Mouse (Mus musculus): ENCODE measurements around the gene Six6. TPM values are rescaled to one million over a fixed set of nuclear protein-coding genes. Genes with fewer than 3 reads are reported as not detected.

The Six6 gene
- 1.1 and 4.3 TPM in 2 replicates for polyA plus RNA-seq (2015; fragmentation: Nextera tagmentation; extraction: Ambion mirVana)

GRCm38 (mm10) chr12:72939616-72940015 lies at the start of gene Six6:
Six6 (plus strand) TSS chr12:72939892.
- no peak for ATAC-seq (replicated peaks)
- WGBS, result under 1% methylated on average over 28 of the region's 28 CpGs
- no peaks in the 10 kb centered on the region for H3K9me3 ChIP-seq
- peak within 1 kb of the TSS; percentile 14; the same call in 1 of the 2 replicates for H3K4me2 ChIP-seq (replicated peaks)
- peaks cover 88% of the 10 kb centered on the region for H3K27me3 ChIP-seq
- H3K4me3 ChIP-seq, result peak within 1 kb of the TSS; percentile 21
- H3K27ac ChIP-seq (replicated peaks), result no peak within 1 kb of the TSS
- no peak within 1 kb of the TSS for H3K9ac ChIP-seq (replicated peaks)
- peaks cover 9% of the 10 kb centered on the region for H3K4me1 ChIP-seq
- H3K36me3 ChIP-seq, result no peaks in the 10 kb centered on the region

DNA sequence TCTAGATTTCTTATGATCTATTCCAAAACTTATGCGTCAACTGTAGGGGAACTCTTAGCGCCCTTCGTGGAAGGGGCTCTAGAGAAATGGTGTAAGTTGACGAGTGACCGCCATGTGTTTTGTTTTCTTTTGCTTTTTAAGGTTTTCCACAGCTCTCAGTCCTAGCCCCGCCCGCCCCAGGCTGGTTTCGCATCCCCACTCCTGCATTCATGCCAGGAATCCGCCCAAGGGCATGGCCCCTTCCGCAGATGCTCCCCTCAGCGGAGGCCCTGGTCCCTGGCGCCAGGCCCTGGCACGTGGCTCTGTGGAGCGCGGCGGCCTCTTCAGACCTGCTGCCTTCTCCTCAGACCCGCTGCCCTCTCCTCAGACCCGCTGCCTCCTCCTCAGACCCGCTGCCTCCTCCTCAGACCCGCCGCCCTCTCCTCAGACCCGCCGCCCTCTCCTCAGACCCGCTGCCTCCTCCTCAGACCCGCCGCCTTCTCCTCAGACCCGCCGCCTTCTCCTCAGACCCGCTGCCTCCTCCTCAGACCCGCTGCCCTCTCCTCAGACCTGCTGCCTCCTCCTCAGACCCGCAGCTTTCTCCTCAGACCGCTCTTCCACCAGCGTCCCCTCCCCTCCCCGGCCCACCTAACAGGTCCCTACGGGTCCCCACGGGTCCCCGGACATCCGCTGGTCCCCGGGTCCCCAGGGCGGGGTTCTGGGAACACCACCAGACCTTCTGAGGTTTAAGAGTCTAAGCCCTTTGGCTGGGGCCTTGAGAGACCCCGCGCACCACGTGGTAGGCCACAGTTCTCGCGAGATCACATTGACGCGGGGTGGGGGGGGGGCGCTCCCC lies 22.3 kb upstream of the Six6 start:
- Histone ChIP-seq H3K27me3 (peaks cover 5% of the 10 kb centered on the region; the same call in 1 of the 2 replicates), H3K27ac (replicated peaks) (no peak overlapping the region), H3K9me3 (no peaks in the 10 kb centered on the region), H3K4me3 (peak overlapping the region; percentile 37), H3K36me3 (no peaks in the 10 kb centered on the region), H3K4me1 (0 out of 2 replicates have a peak, but pooled peaks cover 5% of the 10 kb centered on the region), H3K4me2 (replicated peaks) (peak overlapping the region; percentile 48), H3K9ac (replicated peaks) (peak overlapping the region; percentile 29; the same call in 1 of the 2 replicates)
- 21% methylated on average over 48 of the region's 48 CpGs for WGBS
- ATAC-seq (replicated peaks), result no peak; the same call in 1 of the 2 replicates

GRCm38 (mm10) chr12:72936751-72937150 lies 2.9 kb upstream of the Six6 start:
- no peaks in the 10 kb centered on the region for H3K9me3 ChIP-seq
- no peak overlapping the region for H3K4me3 ChIP-seq
- H3K4me1 ChIP-seq, result peaks cover 9% of the 10 kb centered on the region
- peaks cover 68% of the 10 kb centered on the region for H3K27me3 ChIP-seq
- no peak overlapping the region for H3K27ac ChIP-seq (replicated peaks)
- H3K9ac ChIP-seq (replicated peaks), result no peak overlapping the region
- no peak overlapping the region for H3K4me2 ChIP-seq (replicated peaks)
- no peaks in the 10 kb centered on the region for H3K36me3 ChIP-seq
- 13% methylated on average over 8 of the region's 8 CpGs for WGBS
- no peak for ATAC-seq (replicated peaks)

- peaks cover 75% of the 10 kb centered on the region for H3K27me3 ChIP-seq
- WGBS, result 2% methylated on average over 19 of the region's 19 CpGs
Observed at GRCm38 (mm10) chr12:72937537-72938120, 2.1 kb upstream of the Six6 start.

GRCm38 (mm10) chr12:72938176-72938575 lies 1.5 kb upstream of the Six6 start:
- Histone ChIP-seq H3K4me1 (peaks cover 9% of the 10 kb centered on the region), H3K27me3 (peaks cover 80% of the 10 kb centered on the region), H3K27ac (replicated peaks) (no peak overlapping the region), H3K9ac (replicated peaks) (no peak overlapping the region), H3K9me3 (no peaks in the 10 kb centered on the region), H3K4me2 (replicated peaks) (no peak overlapping the region), H3K4me3 (no peak overlapping the region), H3K36me3 (no peaks in the 10 kb centered on the region)
- WGBS, result under 1% methylated on average over 11 of the region's 13 CpGs
- ATAC-seq (replicated peaks), result no peak

More at GRCm38 (mm10) chr12:72937537-72938120, 2.1 kb upstream of the Six6 start:
- Histone ChIP-seq H3K27ac (replicated peaks) (no peak overlapping the region), H3K4me1 (peaks cover 9% of the 10 kb centered on the region), H3K4me2 (replicated peaks) (no peak overlapping the region), H3K36me3 (no peaks in the 10 kb centered on the region), H3K4me3 (no peak overlapping the region), H3K9ac (replicated peaks) (no peak overlapping the region), H3K9me3 (no peaks in the 10 kb centered on the region)
- no peak for ATAC-seq (replicated peaks)

DNA sequence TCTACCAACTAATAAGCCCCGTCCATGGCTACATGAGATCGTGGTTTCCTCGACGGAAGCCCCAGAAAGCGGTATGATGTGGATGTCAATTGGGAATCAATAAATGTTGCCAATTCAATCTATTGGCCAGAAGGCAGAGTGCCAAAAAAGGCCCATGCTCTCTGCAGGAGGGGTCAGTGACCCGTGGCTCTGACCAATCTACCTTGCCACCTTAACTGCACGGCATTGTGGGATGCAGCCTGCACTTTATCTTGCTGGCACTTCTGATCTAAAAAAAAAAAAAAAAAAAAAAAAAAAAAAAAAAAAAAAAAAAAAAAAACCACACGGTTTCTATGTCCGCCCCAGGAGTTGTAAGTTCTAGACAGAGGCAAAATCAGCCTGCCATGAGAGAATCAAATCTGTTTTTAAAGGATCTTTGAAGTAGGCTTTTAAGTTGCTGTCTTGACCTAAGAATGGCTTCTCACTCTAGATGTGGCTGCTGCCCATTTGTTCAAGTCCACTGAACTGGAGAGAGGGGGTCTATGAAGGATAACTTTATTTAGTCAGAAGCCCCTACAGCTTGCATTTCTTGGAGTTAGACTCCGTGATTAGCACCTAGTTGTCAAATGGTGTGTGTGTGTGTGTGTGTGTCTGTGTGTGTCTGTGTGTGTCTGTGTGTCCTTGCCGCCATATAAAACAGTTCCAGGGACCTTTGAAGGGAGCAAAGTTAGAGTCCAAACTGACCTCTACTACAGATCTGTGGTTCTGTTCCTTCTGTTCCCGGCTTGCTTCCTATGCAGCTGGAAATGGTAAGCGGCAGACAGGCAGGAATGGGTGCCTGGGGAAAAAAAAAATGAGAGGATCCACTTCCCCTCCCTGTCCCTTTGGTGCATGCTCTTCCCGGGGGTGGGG lies 847 bp upstream of the Six6 start:
- Histone ChIP-seq H3K4me3 (no peak overlapping the region), H3K9me3 (no peaks in the 10 kb centered on the region), H3K4me2 (replicated peaks) (no peak overlapping the region), H3K4me1 (peaks cover 9% of the 10 kb centered on the region), H3K27ac (replicated peaks) (no peak overlapping the region), H3K9ac (replicated peaks) (no peak overlapping the region), H3K36me3 (no peaks in the 10 kb centered on the region), H3K27me3 (peaks cover 87% of the 10 kb centered on the region)
- WGBS, result under 1% methylated on average over 14 of the region's 14 CpGs
- ATAC-seq (replicated peaks), result no peak

GRCm38 (mm10) chr12:72940071-72940821 lies 554 bp downstream of the Six6 start, which contains the start of gene 4930447C04Rik:
4930447C04Rik (minus strand) TSS chr12:72940774.
- WGBS, result under 1% methylated on average over 39 of the region's 39 CpGs
- H3K4me3 ChIP-seq, result peak within 1 kb of the TSS; percentile 21
- ATAC-seq (replicated peaks), result no peak

GRCm38 (mm10) chr12:72940822-72941397 lies 1.2 kb downstream of the Six6 start:
- 2% methylated on average over 11 of the region's 11 CpGs for WGBS
- Histone ChIP-seq H3K27ac (replicated peaks) (no peak overlapping the region), H3K9me3 (no peaks in the 10 kb centered on the region), H3K4me3 (no peak overlapping the region), H3K4me1 (peaks cover 20% of the 10 kb centered on the region), H3K36me3 (no peaks in the 10 kb centered on the region), H3K27me3 (peaks cover 82% of the 10 kb centered on the region), H3K9ac (replicated peaks) (no peak overlapping the region), H3K4me2 (replicated peaks) (no peak overlapping the region)
- no peak for ATAC-seq (replicated peaks)

More at GRCm38 (mm10) chr12:72940071-72940821, 554 bp downstream of the Six6 start, which contains the start of gene 4930447C04Rik:
- Histone ChIP-seq H3K9ac (replicated peaks) (no peak within 1 kb of the TSS), H3K4me1 (peaks cover 15% of the 10 kb centered on the region), H3K9me3 (no peaks in the 10 kb centered on the region), H3K36me3 (no peaks in the 10 kb centered on the region), H3K27me3 (peaks cover 82% of the 10 kb centered on the region), H3K4me2 (replicated peaks) (peak within 1 kb of the TSS; percentile 14; the same call in 1 of the 2 replicates), H3K27ac (replicated peaks) (no peak within 1 kb of the TSS)

GRCm38 (mm10) chr12:72941398-72942051 lies 1.8 kb downstream of the Six6 start:
- H3K9ac ChIP-seq (replicated peaks), result no peak overlapping the region
- peaks cover 84% of the 10 kb centered on the region for H3K27me3 ChIP-seq
- H3K36me3 ChIP-seq, result no peaks in the 10 kb centered on the region
- no peaks in the 10 kb centered on the region for H3K9me3 ChIP-seq
- WGBS, result under 1% methylated on average over 32 of the region's 32 CpGs
- no peak for ATAC-seq (replicated peaks)
- H3K27ac ChIP-seq (replicated peaks), result no peak overlapping the region
- no peak overlapping the region for H3K4me2 ChIP-seq (replicated peaks)
- no peak overlapping the region for H3K4me3 ChIP-seq
- peaks cover 20% of the 10 kb centered on the region for H3K4me1 ChIP-seq

DNA sequence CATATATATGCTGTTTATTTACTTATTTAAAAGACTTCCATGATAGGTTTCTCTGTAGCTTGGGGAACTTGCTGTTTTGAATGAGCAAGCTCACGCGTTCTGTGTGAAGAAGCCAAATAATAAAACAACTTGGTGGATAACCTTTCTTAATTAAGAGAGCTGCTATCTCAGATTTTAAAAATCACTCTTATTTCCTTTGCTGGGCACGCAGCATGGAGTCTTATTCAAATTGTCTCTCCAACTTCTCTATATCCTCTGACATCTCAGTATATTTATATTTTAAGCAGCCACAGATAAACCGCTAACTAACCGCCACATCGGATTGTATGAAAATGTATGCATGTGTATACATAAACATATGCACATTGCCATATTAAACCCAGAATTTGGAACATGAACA lies 2.5 kb downstream of the Six6 start:
- peaks cover 84% of the 10 kb centered on the region for H3K27me3 ChIP-seq

More for the DNA sequence above, 2.5 kb downstream of the Six6 start:
- 14% methylated on average over 6 of the region's 6 CpGs for WGBS
- Histone ChIP-seq H3K36me3 (no peaks in the 10 kb centered on the region), H3K27ac (replicated peaks) (no peak overlapping the region), H3K9ac (replicated peaks) (no peak overlapping the region), H3K4me2 (replicated peaks) (no peak overlapping the region), H3K4me1 (peaks cover 20% of the 10 kb centered on the region), H3K9me3 (no peaks in the 10 kb centered on the region), H3K4me3 (no peak overlapping the region)
- ATAC-seq (replicated peaks), result no peak
